Mouse (Mus musculus) forebrain, embryonic 11.5 days (tissue): ENCODE results near the gene Med20. TPM values are rescaled to one million over a fixed set of nuclear protein-coding genes. Genes with fewer than 3 reads are reported as not detected.

Experiments
- ATAC-seq: fragments of 200-750 bp; cut with Nextera tagmentation; replicated peaks from 2 replicates; pipeline ENCODE4 v1.8.0; 2017; ENCODE audit warnings: moderate TSS enrichment; ENCODE audit not compliant: low FRiP score
- DNase-seq: peaks from one replicate; pipeline ENCODE4 v3.0.0-alpha.2; 2017; ENCODE audit warnings: low spot score
- H3K27ac ChIP-seq: fragments of 300-500 bp; sonication (generic); 2 replicates; pipeline ENCODE4 v1.5.1; 2014; ENCODE audit warnings: low read depth, low read length
- H3K27me3 ChIP-seq: fragments of 300-500 bp; sonication (generic); 2 replicates; pipeline ENCODE4 v1.6.1; 2014; ENCODE audit warnings: mild to moderate bottlenecking, low read length, mixed read lengths; ENCODE audit not compliant: control insufficient read depth, insufficient read depth
- H3K36me3 ChIP-seq: fragments of 300-500 bp; sonication (generic); 2 replicates; pipeline ENCODE4 v1.6.1; 2014; ENCODE audit warnings: mild to moderate bottlenecking, low read length, moderate library complexity, mixed read lengths; ENCODE audit not compliant: control insufficient read depth, insufficient read depth
- H3K4me1 ChIP-seq: fragments of 300-500 bp; sonication (generic); replicated peaks from 2 replicates; pipeline ENCODE4 v1.6.1; 2014; ENCODE audit warnings: low read length, mixed read lengths; ENCODE audit not compliant: control insufficient read depth, insufficient read depth
- H3K4me2 ChIP-seq: fragments of 300-500 bp; sonication (generic); 2 replicates; pipeline ENCODE4 v1.6.1; 2014; ENCODE audit warnings: low read depth, mild to moderate bottlenecking, low read length, moderate library complexity, mixed read lengths; ENCODE audit not compliant: severe bottlenecking
- H3K4me3 ChIP-seq: fragments of 300-500 bp; sonication (generic); 2 replicates; pipeline ENCODE4 v1.5.1; 2014; ENCODE audit warnings: low read depth, low read length
- H3K9ac ChIP-seq: fragments of 300-500 bp; sonication (generic); 2 replicates; pipeline ENCODE4 v1.6.1; 2014; ENCODE audit warnings: low read length
- H3K9me3 ChIP-seq: fragments of 300-500 bp; sonication (generic); 2 replicates; pipeline ENCODE4 v1.6.1; 2016; ENCODE audit warnings: low read length, mixed read lengths; ENCODE audit not compliant: control insufficient read depth
- WGBS: fragments of 180-500 bp; shearing (Covaris S2); extraction: QIAGEN DNeasy Blood & Tissue Kit; methylation state at CpG from one replicate; pipeline ENCODE4 v1.1.7; 2014; 5-methylcytosine and 5-hydroxymethylcytosine counted together
- polyA plus RNA-seq: library from polyadenylated mRNA; unstranded; fragments of >200 nt; fragmentation: Nextera tagmentation; extraction: Ambion mirVana; gene quantifications from 2 replicates; pipeline ENCODE4 v1.2.1, GENCODE M21; 2014

Gene Med20
- polyA plus RNA-seq, 1 experiment from 2014 or later: 44.5 TPM

DNA sequence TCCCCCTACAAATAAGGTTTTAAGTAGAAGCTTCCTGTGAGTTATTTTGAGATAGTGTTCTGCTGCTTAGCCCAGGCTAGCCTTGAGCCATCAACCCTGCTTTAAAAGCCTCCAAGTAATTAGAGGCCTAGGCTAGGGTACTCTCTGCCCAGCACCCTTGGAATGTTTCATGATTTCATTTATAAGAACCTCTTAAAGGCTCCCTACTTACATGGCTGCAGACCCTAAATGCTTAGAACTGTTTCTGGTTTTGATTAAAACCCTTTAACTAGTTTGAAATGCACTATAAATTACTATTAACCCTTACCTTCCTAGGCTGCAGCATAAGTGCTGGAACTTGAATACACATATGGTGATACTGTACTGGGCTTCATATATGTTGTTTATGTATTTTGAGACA is 38.9 kb upstream of the Med20 start:
- no peaks in the 10 kb centered on the region for H3K27me3 ChIP-seq
- 0 out of 2 replicates have a peak, but pooled peaks cover 2% of the 10 kb centered on the region for H3K4me1 ChIP-seq
- DNase-seq: no peak
- no peak overlapping the region for H3K4me2 ChIP-seq
- no peak overlapping the region for H3K9ac ChIP-seq
- no peak for ATAC-seq
- no peak overlapping the region for H3K4me3 ChIP-seq
- no peak overlapping the region for H3K27ac ChIP-seq
- H3K36me3 ChIP-seq: no peaks in the 10 kb centered on the region
- H3K9me3 ChIP-seq: no peaks in the 10 kb centered on the region

DNA sequence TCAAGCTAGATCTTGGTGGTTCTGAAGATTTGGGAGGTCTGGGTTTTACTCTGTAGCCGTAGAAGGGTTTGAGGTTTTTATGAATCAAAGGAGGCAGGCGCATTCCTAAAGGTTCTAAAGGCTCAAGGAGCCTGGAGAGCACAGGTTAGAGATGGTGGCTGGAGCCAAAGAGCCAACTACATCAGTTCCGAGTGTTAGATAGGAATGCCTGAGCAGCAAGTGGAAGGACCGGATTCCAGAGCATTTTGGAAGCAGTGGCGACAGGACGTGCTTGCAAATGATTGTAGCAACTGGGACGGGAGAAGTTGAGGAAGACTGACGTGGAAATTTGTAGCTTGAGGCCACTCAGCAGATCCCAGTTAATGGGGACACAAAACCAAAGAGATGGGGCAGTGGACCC is 37.4 kb upstream of the Med20 start:
- no peak for ATAC-seq
- H3K9ac ChIP-seq: no peak overlapping the region
- WGBS: 82% methylated on average over 8 of the region's 8 CpGs
- H3K27ac ChIP-seq: no peak overlapping the region
- H3K4me1 ChIP-seq: 0 out of 2 replicates have a peak, but pooled peaks cover 2% of the 10 kb centered on the region
- no peaks in the 10 kb centered on the region for H3K27me3 ChIP-seq
- H3K36me3 ChIP-seq: no peaks in the 10 kb centered on the region
- H3K4me2 ChIP-seq: no peak overlapping the region
- no peaks in the 10 kb centered on the region for H3K9me3 ChIP-seq
- H3K4me3 ChIP-seq: no peak overlapping the region
- no peak for DNase-seq

DNA sequence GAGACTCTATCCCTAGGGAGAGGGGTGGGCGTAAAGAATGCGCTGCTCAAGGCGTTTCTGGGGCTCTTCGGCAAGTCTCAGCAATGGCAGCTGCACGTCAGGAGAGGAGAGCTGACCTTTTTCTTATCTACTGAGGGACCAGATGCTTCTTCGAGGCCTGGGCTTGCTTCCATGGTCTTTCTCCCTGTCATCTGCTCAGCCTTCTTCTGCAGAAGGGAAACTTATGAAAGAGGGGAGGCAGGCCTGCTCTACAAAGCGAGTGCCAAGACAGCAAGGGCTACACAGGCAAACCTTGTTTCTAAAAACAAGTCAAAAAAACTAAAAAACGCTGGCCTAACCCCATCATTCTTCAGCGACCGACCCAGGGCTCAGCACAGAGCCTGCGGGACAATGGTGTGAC is 36.6 kb upstream of the Med20 start:
- no peaks in the 10 kb centered on the region for H3K27me3 ChIP-seq
- no peak overlapping the region for H3K4me2 ChIP-seq
- ATAC-seq: no peak
- H3K4me1 ChIP-seq: 0 out of 2 replicates have a peak, but pooled peaks cover 2% of the 10 kb centered on the region
- H3K9me3 ChIP-seq: no peaks in the 10 kb centered on the region
- no peak overlapping the region for H3K4me3 ChIP-seq
- no peak overlapping the region for H3K27ac ChIP-seq
- DNase-seq: no peak
- H3K9ac ChIP-seq: no peak overlapping the region
- WGBS: 77% methylated on average over 11 of the region's 11 CpGs
- no peaks in the 10 kb centered on the region for H3K36me3 ChIP-seq

DNA sequence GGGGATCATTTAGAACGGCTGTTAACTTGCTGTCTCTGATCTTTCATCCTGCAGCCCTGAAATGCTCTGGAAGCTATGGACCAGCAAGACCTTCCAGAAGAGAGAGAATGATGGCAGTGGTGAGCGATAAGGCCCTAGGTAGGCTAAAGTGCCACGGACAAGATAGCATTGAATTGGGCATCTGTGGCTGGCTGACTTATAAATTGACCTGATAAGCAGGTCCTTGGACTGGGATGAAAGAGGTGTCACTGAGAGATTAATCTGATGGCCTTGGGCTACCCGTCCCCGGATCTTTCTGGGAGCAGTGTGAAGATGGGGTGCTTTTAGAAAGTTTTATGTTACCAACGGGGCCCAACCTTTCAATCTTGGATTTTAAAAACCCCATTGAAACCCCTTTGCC is 32.7 kb upstream of the Med20 start:
- Histone ChIP-seq H3K4me2 (no peak overlapping the region), H3K27ac (no peak overlapping the region), H3K4me3 (no peak overlapping the region), H3K4me1 (no peaks in the 10 kb centered on the region), H3K27me3 (no peaks in the 10 kb centered on the region), H3K9me3 (no peaks in the 10 kb centered on the region), H3K36me3 (no peaks in the 10 kb centered on the region), H3K9ac (no peak overlapping the region)
- no peak for DNase-seq
- 92% methylated on average over 6 of the region's 6 CpGs for WGBS
- no peak for ATAC-seq

DNA sequence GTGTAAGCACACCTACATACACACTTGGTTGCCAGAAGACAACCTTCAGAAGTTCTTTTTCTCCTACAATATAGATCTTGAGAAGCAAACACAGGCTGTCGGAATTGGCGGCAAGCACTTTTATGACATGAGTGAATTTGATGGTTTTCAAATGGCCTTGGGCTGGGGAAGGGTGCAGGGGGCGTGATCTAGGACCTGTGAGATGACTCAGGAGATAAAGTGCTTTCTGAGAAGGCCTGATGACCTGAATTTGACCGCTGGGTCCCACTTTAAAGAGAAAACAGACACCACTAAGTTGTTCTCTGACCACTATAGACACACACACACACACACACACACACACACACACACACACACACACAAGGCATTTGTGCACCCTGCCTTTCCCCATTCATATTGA is 30.4 kb upstream of the Med20 start:
- H3K9ac ChIP-seq: no peak overlapping the region

DNA sequence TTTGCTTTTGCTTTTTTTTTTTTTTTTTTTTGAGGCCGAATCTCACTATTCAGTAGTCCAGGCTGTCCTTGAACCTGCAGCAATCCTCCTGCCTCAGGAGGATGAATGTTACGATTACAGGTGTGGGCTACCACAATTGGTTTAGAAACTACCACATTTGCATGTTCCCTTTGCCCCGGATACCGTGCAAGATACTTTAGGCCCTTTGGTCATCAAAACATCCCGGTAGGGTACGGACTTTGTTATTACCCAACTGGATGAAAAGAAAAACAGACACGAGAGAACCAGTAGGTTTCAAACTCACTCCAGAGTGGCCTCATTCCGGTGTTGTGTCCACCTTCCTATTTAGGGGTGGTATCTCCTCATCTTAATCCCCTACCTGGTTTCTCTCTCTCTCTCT is 22.9 kb upstream of the Med20 start:
- ATAC-seq: no peak
- Histone ChIP-seq H3K9me3 (no peaks in the 10 kb centered on the region), H3K4me2 (no peak overlapping the region), H3K4me1 (no peaks in the 10 kb centered on the region), H3K36me3 (no peaks in the 10 kb centered on the region), H3K4me3 (no peak overlapping the region), H3K9ac (no peak overlapping the region), H3K27ac (no peak overlapping the region), H3K27me3 (no peaks in the 10 kb centered on the region)
- 82% methylated on average over 8 of the region's 8 CpGs for WGBS
- no peak for DNase-seq

More for the DNA sequence above, 30.4 kb upstream of the Med20 start:
- WGBS: 88% methylated on average over 4 of the region's 4 CpGs
- ATAC-seq: no peak
- Histone ChIP-seq H3K4me3 (no peak overlapping the region), H3K27ac (no peak overlapping the region), H3K27me3 (no peaks in the 10 kb centered on the region), H3K4me1 (no peaks in the 10 kb centered on the region), H3K9me3 (no peaks in the 10 kb centered on the region), H3K36me3 (no peaks in the 10 kb centered on the region), H3K4me2 (no peak overlapping the region)
- no peak for DNase-seq

DNA sequence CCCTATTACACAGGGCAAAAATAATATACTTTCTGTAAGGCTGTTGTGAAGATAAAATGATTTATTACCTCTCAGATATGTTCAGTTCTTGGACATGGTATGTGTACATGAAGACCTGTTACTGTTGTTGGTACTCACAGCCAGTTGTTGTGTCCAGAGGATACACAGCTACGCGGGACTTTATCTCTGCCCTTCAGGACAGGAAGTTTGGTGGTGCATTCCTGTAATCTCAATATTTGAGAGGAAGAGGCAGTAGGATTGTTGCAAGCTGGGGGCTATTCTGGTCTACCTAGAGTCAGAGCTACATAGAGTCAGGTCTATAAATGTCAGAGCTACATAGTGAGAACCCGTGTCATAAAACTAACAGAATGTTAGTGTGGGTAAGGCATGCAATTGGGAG is 20.3 kb upstream of the Med20 start:
- H3K4me3 ChIP-seq: no peak overlapping the region
- H3K4me1 ChIP-seq: peaks cover 9% of the 10 kb centered on the region; the same call in 1 of the 2 replicates
- no peaks in the 10 kb centered on the region for H3K27me3 ChIP-seq
- no peaks in the 10 kb centered on the region for H3K36me3 ChIP-seq
- no peak overlapping the region for H3K27ac ChIP-seq
- no peak for ATAC-seq
- H3K4me2 ChIP-seq: no peak overlapping the region
- no peak overlapping the region for H3K9ac ChIP-seq
- WGBS: 85% methylated on average over 3 of the region's 3 CpGs
- DNase-seq: no peak
- no peaks in the 10 kb centered on the region for H3K9me3 ChIP-seq

DNA sequence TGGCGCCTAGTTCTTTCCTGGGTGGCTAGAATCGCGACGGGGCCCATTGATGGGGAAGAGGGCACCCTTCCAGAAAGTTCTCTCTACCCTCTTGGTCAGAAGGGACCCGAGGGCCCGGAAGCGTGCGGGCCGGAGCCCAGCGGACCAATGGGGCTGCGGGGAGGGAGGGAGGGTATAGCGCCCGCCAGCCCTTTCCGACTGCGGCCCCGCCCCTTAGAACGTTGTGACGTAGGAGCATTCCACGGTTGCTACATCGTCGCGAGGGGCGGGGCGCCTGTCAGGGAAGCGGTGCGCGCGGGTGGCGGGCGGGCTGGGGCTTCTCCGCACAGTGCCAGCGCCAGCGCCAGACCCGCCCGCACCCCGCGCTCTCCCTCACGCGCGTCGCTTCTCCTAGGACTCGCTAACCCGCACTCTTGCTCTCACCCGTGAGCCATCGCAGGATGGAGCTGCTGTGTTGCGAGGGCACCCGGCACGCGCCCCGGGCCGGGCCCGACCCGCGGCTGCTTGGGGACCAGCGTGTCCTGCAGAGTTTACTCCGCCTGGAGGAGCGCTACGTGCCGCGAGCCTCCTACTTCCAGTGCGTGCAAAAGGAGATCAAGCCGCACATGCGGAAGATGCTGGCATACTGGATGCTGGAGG is 18.0 kb upstream of the Med20 start:
- ATAC-seq (peak; percentile 84), DNase-seq (peak; percentile 96)
- peak overlapping the region; percentile 81 for H3K4me3 ChIP-seq
- H3K27ac ChIP-seq: peak overlapping the region; percentile 97
- peak overlapping the region; percentile 88 for H3K9ac ChIP-seq
- peak overlapping the region; percentile 86 for H3K4me2 ChIP-seq
- under 1% methylated on average over 57 of the region's 63 CpGs for WGBS
- H3K9me3 ChIP-seq: no peaks in the 10 kb centered on the region
- peaks cover 28% of the 10 kb centered on the region for H3K4me1 ChIP-seq
- no peaks in the 10 kb centered on the region for H3K27me3 ChIP-seq
- no peaks in the 10 kb centered on the region; the same call in 1 of the 2 replicates for H3K36me3 ChIP-seq

DNA sequence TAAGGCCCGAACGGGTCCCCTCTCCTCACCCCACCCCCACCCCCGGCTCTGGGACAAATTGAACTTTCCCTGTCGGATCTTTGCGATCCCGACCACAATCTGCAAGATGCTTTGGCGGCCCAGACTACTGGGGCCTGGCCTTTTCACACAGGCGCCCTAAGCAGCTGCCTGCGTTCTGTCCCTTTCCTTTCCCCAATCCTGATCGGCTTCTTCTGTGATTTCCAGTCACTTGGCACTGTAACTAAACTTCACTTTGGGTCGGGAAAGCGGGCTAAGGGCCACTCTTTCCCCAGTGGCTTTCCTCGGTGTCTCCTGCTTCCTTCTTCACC is 17.6 kb upstream of the Med20 start:
- Histone ChIP-seq H3K27me3 (no peaks in the 10 kb centered on the region), H3K27ac (peak overlapping the region; percentile 97), H3K36me3 (no peaks in the 10 kb centered on the region; the same call in 1 of the 2 replicates), H3K9me3 (no peaks in the 10 kb centered on the region), H3K4me2 (peak overlapping the region; percentile 86), H3K4me3 (peak overlapping the region; percentile 81), H3K9ac (peak overlapping the region; percentile 88), H3K4me1 (peaks cover 28% of the 10 kb centered on the region)
- WGBS: 1% methylated on average over 13 of the region's 13 CpGs
- DNase-seq (no peak), ATAC-seq (no peak)
